Mouse (Mus musculus) myocyte (in vitro differentiated cells): ENCODE measurements around the gene Cela1. TPM values are rescaled to one million over a fixed set of nuclear protein-coding genes. Genes with fewer than 3 reads are reported as not detected.
A peak's percentile ranks its signal among the peaks of the same experiment; 100 is the strongest.

Source experiments
- H3K27me3 ChIP-seq: one replicate; pipeline ENCODE4 v1.6.1; 2011; ENCODE audit not compliant: control insufficient read depth, insufficient read depth, insufficient read length
- H3K36me3 ChIP-seq: one replicate; pipeline ENCODE4 v1.6.1; 2011; ENCODE audit not compliant: control insufficient read depth, insufficient read depth
- H3K4me2 ChIP-seq: one replicate; pipeline ENCODE4 v1.6.1; 2011; ENCODE audit warnings: low read depth, control low read depth
- H3K4me3 ChIP-seq: one replicate; pipeline ENCODE4 v1.5.1; 2011; ENCODE audit warnings: mild to moderate bottlenecking, control low read depth, moderate library complexity
- H3K79me2 ChIP-seq: one replicate; pipeline ENCODE4 v1.6.1; 2011; ENCODE audit not compliant: control insufficient read depth, insufficient read depth
- H3ac ChIP-seq: one replicate; pipeline ENCODE4 v1.6.1; 2011; ENCODE audit not compliant: control insufficient read depth, insufficient read length
- CEBPB ChIP-seq: IDR thresholded peaks from 2 replicates; pipeline ENCODE4 v1.6.1; 2011; ENCODE audit warnings: mild to moderate bottlenecking, moderate library complexity; ENCODE audit not compliant: poor library complexity, insufficient read depth, severe bottlenecking
- E2F4 ChIP-seq: IDR thresholded peaks from one replicate; pipeline ENCODE4 v1.6.1; 2011; ENCODE audit warnings: mild to moderate bottlenecking, control low read depth, moderate library complexity; ENCODE audit not compliant: insufficient read depth
- MAX ChIP-seq: IDR thresholded peaks from one replicate; pipeline ENCODE4 v1.6.1; 2011; ENCODE audit warnings: low read depth, mild to moderate bottlenecking, control low read depth
- MYOD1 ChIP-seq, 3 experiments: IDR thresholded peaks; one replicate each; pipeline ENCODE4 v1.6.1; 2011; ENCODE audit warnings: control low read depth in 2 of 3, low read depth in 2 of 3, mild to moderate bottlenecking in 2 of 3, moderate library complexity in 1 of 3; ENCODE audit not compliant: insufficient read length in 2 of 3, control insufficient read depth in 1 of 3
- MYOG ChIP-seq, 3 experiments: IDR thresholded peaks; one replicate each; pipeline ENCODE4 v1.6.1; 2011; ENCODE audit warnings: control low read depth in 2 of 3, low read depth in 2 of 3, mild to moderate bottlenecking in 2 of 3; ENCODE audit not compliant: insufficient read length in 2 of 3, control insufficient read depth in 1 of 3, insufficient read depth in 1 of 3
- POLR2A ChIP-seq: IDR thresholded peaks from one replicate; pipeline ENCODE4 v1.6.1; 2011; ENCODE audit warnings: low read depth, mild to moderate bottlenecking, control low read depth, moderate library complexity; ENCODE audit not compliant: insufficient read length
- POLR2AphosphoS2 ChIP-seq: IDR thresholded peaks from one replicate; pipeline ENCODE4 v1.6.1; 2011; ENCODE audit warnings: low read depth, control low read depth; ENCODE audit not compliant: insufficient read length
- REST ChIP-seq: IDR thresholded peaks from one replicate; pipeline ENCODE4 v1.6.1; 2011; ENCODE audit warnings: mild to moderate bottlenecking, control low read depth, moderate library complexity; ENCODE audit not compliant: insufficient read depth, insufficient read length
- SRF ChIP-seq: IDR thresholded peaks from one replicate; pipeline ENCODE4 v1.6.1; 2011; ENCODE audit warnings: low read depth; ENCODE audit not compliant: control insufficient read depth, insufficient read length
- TCF12 ChIP-seq: IDR thresholded peaks from one replicate; pipeline ENCODE4 v1.6.1; 2011; ENCODE audit warnings: mild to moderate bottlenecking, control low read depth; ENCODE audit not compliant: poor library complexity, insufficient read depth, severe bottlenecking
- TCF3 ChIP-seq: IDR thresholded peaks from one replicate; pipeline ENCODE4 v1.6.1; 2011; ENCODE audit warnings: low read depth, control low read depth; ENCODE audit not compliant: insufficient read length
- USF1 ChIP-seq: IDR thresholded peaks from one replicate; pipeline ENCODE4 v1.6.1; 2011; ENCODE audit warnings: low read depth, mild to moderate bottlenecking, control low read depth, moderate library complexity
- polyA plus RNA-seq: library from polyadenylated mRNA; unstranded; fragments of >200 nt; fragmentation: generic; extraction: Trizol; gene quantifications from one replicate; pipeline ENCODE4 v1.2.1, GENCODE M21; 2012; ENCODE audit warnings: missing spikeins

The Cela1 gene
- polyA plus RNA-seq, 1 experiment: 23.5 TPM

- H3K27me3 ChIP-seq: no peaks in the 10 kb centered on the region
- no peak overlapping the region for H3K4me3 ChIP-seq
- no peak overlapping the region for H3ac ChIP-seq
- H3K79me2 ChIP-seq: no peaks in the 10 kb centered on the region
- H3K36me3 ChIP-seq: no peaks in the 10 kb centered on the region
- no peak for TF ChIP-seq POLR2AphosphoS2
- no peak for TF ChIP-seq REST
- no peak for TF ChIP-seq MAX
- TF ChIP-seq POLR2A: no peak
- TF ChIP-seq E2F4: no peak
- no peak for TF ChIP-seq USF1
- no peak for TF ChIP-seq MYOD1 (IDR thresholded peaks at IDR 0.05; ENCODE audit: control insufficient read depth in 1 of 3, insufficient read length in 2 of 3, low read depth in 2 of 3)
- TF ChIP-seq TCF3: no peak
- TF ChIP-seq MYOG (IDR thresholded peaks at IDR 0.05; ENCODE audit: control insufficient read depth in 1 of 3, insufficient read depth in 1 of 3, insufficient read length in 2 of 3, low read depth in 2 of 3): no peak
- no peak for TF ChIP-seq TCF12
- no peak for TF ChIP-seq CEBPB
- no peak for TF ChIP-seq SRF
- H3K4me2 ChIP-seq: no peak overlapping the region
Observed at GRCm38 (mm10) chr15:100718572-100718971, 30.9 kb upstream of the Cela1 start.

- no peak overlapping the region for H3ac ChIP-seq
- no peaks in the 10 kb centered on the region for H3K79me2 ChIP-seq
- H3K27me3 ChIP-seq: no peaks in the 10 kb centered on the region
- no peaks in the 10 kb centered on the region for H3K36me3 ChIP-seq
- H3K4me3 ChIP-seq: no peak overlapping the region
- H3K4me2 ChIP-seq: no peak overlapping the region
- TF ChIP-seq SRF (no peak), REST (no peak), E2F4 (no peak), MYOD1 (IDR thresholded peaks at IDR 0.05; ENCODE audit: control insufficient read depth in 1 of 3, insufficient read length in 2 of 3, low read depth in 2 of 3) (no peak), POLR2A (no peak), MYOG (IDR thresholded peaks at IDR 0.05; ENCODE audit: control insufficient read depth in 1 of 3, insufficient read depth in 1 of 3, insufficient read length in 2 of 3, low read depth in 2 of 3) (no peak), MAX (no peak), POLR2AphosphoS2 (no peak), USF1 (no peak), TCF12 (no peak), TCF3 (no peak), CEBPB (no peak)
Observed at GRCm38 (mm10) chr15:100717933-100718332, 30.2 kb upstream of the Cela1 start.

GRCm38 (mm10) chr15:100715399-100715993, 27.8 kb upstream of the Cela1 start:
- H3K27me3 ChIP-seq: no peaks in the 10 kb centered on the region

GRCm38 (mm10) chr15:100714470-100714869, 26.7 kb upstream of the Cela1 start:
- Histone ChIP-seq H3K36me3 (no peaks in the 10 kb centered on the region), H3ac (no peak overlapping the region), H3K79me2 (no peaks in the 10 kb centered on the region), H3K27me3 (no peaks in the 10 kb centered on the region), H3K4me2 (no peak overlapping the region), H3K4me3 (no peak overlapping the region)
- TF ChIP-seq TCF3 (no peak), CEBPB (no peak), REST (no peak), TCF12 (no peak), MYOD1 (IDR thresholded peaks at IDR 0.05; ENCODE audit: control insufficient read depth in 1 of 3, insufficient read length in 2 of 3, low read depth in 2 of 3) (no peak), USF1 (no peak), MAX (no peak), MYOG (IDR thresholded peaks at IDR 0.05; ENCODE audit: control insufficient read depth in 1 of 3, insufficient read depth in 1 of 3, insufficient read length in 2 of 3, low read depth in 2 of 3) (no peak), POLR2AphosphoS2 (no peak), E2F4 (no peak)

More at GRCm38 (mm10) chr15:100715399-100715993, 27.8 kb upstream of the Cela1 start:
- no peak overlapping the region for H3ac ChIP-seq
- H3K79me2 ChIP-seq: no peaks in the 10 kb centered on the region
- peak overlapping the region; percentile 37 for H3K4me2 ChIP-seq
- peak; percentile 62 for TF ChIP-seq TCF12
- peak; percentile 51 to 85 (median 55) for TF ChIP-seq MYOG (IDR thresholded peaks at IDR 0.05; ENCODE audit: control insufficient read depth in 1 of 3, insufficient read depth in 1 of 3, insufficient read length in 2 of 3, low read depth in 2 of 3)
- peak in 2 of 3 experiments; percentile 33 to 56 for TF ChIP-seq MYOD1 (IDR thresholded peaks at IDR 0.05; ENCODE audit: control insufficient read depth in 1 of 3, insufficient read length in 2 of 3, low read depth in 2 of 3)
- no peak for TF ChIP-seq SRF
- no peak overlapping the region for H3K4me3 ChIP-seq
- H3K36me3 ChIP-seq: no peaks in the 10 kb centered on the region

- TF ChIP-seq E2F4 (no peak), TCF12 (no peak), POLR2A (no peak), POLR2AphosphoS2 (no peak), MYOG (IDR thresholded peaks at IDR 0.05; ENCODE audit: control insufficient read depth in 1 of 3, insufficient read depth in 1 of 3, insufficient read length in 2 of 3, low read depth in 2 of 3) (peak; percentile 30 to 78 (median 60)), TCF3 (no peak), REST (no peak), MYOD1 (IDR thresholded peaks at IDR 0.05; ENCODE audit: control insufficient read depth in 1 of 3, insufficient read length in 2 of 3, low read depth in 2 of 3) (peak in 1 of 3 experiments; percentile 63), CEBPB (no peak)
- no peaks in the 10 kb centered on the region for H3K27me3 ChIP-seq
- no peaks in the 10 kb centered on the region for H3K36me3 ChIP-seq
- H3ac ChIP-seq: no peak overlapping the region
- no peak overlapping the region for H3K4me2 ChIP-seq
- H3K79me2 ChIP-seq: no peaks in the 10 kb centered on the region
- H3K4me3 ChIP-seq: no peak overlapping the region
Observed at GRCm38 (mm10) chr15:100710838-100711237, 23.1 kb upstream of the Cela1 start.
